Mouse (Mus musculus) hindbrain, embryonic 10.5 days (tissue): ENCODE results near the gene Hectd4. TPM values are rescaled to one million over a fixed set of nuclear protein-coding genes. Genes with fewer than 3 reads are reported as not detected.
"Not testable (repeated sequence)": the region's sequence is repeated elsewhere in the genome, so short reads cannot be mapped to it uniquely, and the experiment has no call there.

Experiments used
- DNase-seq: peaks from one replicate; pipeline ENCODE4 v3.0.0-alpha.2; 2017; ENCODE audit warnings: low spot score
- H3K27ac ChIP-seq: fragments of 300-500 bp; sonication (generic); 2 replicates; pipeline ENCODE4 v1.5.1; 2016; ENCODE audit warnings: mild to moderate bottlenecking, moderate library complexity
- H3K27me3 ChIP-seq: fragments of 300-500 bp; sonication (generic); 2 replicates; pipeline ENCODE4 v1.6.1; 2016; ENCODE audit warnings: mild to moderate bottlenecking; ENCODE audit not compliant: poor library complexity, insufficient read depth, severe bottlenecking
- H3K36me3 ChIP-seq: fragments of 300-500 bp; sonication (generic); 2 replicates; pipeline ENCODE4 v1.6.1; 2016; ENCODE audit warnings: mild to moderate bottlenecking, moderate library complexity
- H3K4me1 ChIP-seq: fragments of 300-500 bp; sonication (generic); replicated peaks from 2 replicates; pipeline ENCODE4 v1.6.1; 2016; ENCODE audit warnings: mild to moderate bottlenecking
- H3K4me3 ChIP-seq: fragments of 300-500 bp; sonication (generic); 2 replicates; pipeline ENCODE4 v1.5.1; 2016; ENCODE audit warnings: mild to moderate bottlenecking, moderate library complexity
- H3K9me3 ChIP-seq: fragments of 300-500 bp; sonication (generic); 2 replicates; pipeline ENCODE4 v1.6.1; 2016; ENCODE audit warnings: mild to moderate bottlenecking, moderate library complexity
- WGBS: fragments of 180-500 bp; shearing (Covaris S2); methylation state at CpG from one replicate; pipeline ENCODE4 v1.1.7; 2016; 5-methylcytosine and 5-hydroxymethylcytosine counted together
- polyA plus RNA-seq: library from polyadenylated mRNA; unstranded; fragments of >200 nt; fragmentation: Nextera tagmentation; extraction: Ambion mirVana; gene quantifications from 2 replicates; pipeline ENCODE4 v1.2.1, GENCODE M21; 2016

Hectd4 gene
- polyA plus RNA-seq, 1 experiment from 2014 or later: 6.6 TPM

GRCm38 (mm10) chr5:121361696-121362095 is 141.7 kb downstream of the Hectd4 start:
- H3K27ac ChIP-seq: no peak overlapping the region
- no peak for DNase-seq
- peaks cover 100% of the 10 kb centered on the region for H3K36me3 ChIP-seq
- no peaks in the 10 kb centered on the region for H3K9me3 ChIP-seq
- H3K27me3 ChIP-seq: no peaks in the 10 kb centered on the region
- no peaks in the 10 kb centered on the region for H3K4me1 ChIP-seq
- H3K4me3 ChIP-seq: no peak overlapping the region
- WGBS: 87% methylated on average over 5 of the region's 5 CpGs

GRCm38 (mm10) chr5:121363441-121363840 is 143.4 kb downstream of the Hectd4 start:
- Histone ChIP-seq H3K36me3 (peaks cover 100% of the 10 kb centered on the region), H3K27ac (no peak overlapping the region), H3K4me1 (no peaks in the 10 kb centered on the region), H3K9me3 (no peaks in the 10 kb centered on the region), H3K4me3 (no peak overlapping the region), H3K27me3 (no peaks in the 10 kb centered on the region)
- 91% methylated on average over 7 of the region's 7 CpGs for WGBS
- DNase-seq: no peak

GRCm38 (mm10) chr5:121366449-121367225 is 146.6 kb downstream of the Hectd4 start:
- H3K36me3 ChIP-seq: peaks cover 97% of the 10 kb centered on the region
- no peak overlapping the region for H3K4me3 ChIP-seq
- H3K4me1 ChIP-seq: no peaks in the 10 kb centered on the region
- no peaks in the 10 kb centered on the region for H3K27me3 ChIP-seq
- no peaks in the 10 kb centered on the region for H3K9me3 ChIP-seq
- H3K27ac ChIP-seq: no peak overlapping the region
- no peak for DNase-seq
- WGBS: 90% methylated on average over 16 of the region's 16 CpGs

- H3K4me3 ChIP-seq: no peak overlapping the region
- no peaks in the 10 kb centered on the region for H3K27me3 ChIP-seq
- H3K4me1 ChIP-seq: no peaks in the 10 kb centered on the region
- H3K36me3 ChIP-seq: peaks cover 97% of the 10 kb centered on the region
- WGBS: 89% methylated on average over 4 of the region's 4 CpGs
- no peak for DNase-seq
- H3K9me3 ChIP-seq: no peaks in the 10 kb centered on the region
- H3K27ac ChIP-seq: no peak overlapping the region
Measured at GRCm38 (mm10) chr5:121367255-121367654, 147.2 kb downstream of the Hectd4 start.

GRCm38 (mm10) chr5:121371712-121372111 is 151.7 kb downstream of the Hectd4 start:
- no peak for DNase-seq
- WGBS: 92% methylated on average over 6 of the region's 6 CpGs
- no peak overlapping the region for H3K27ac ChIP-seq
- peaks cover 94% of the 10 kb centered on the region for H3K36me3 ChIP-seq
- H3K27me3 ChIP-seq: no peaks in the 10 kb centered on the region
- H3K9me3 ChIP-seq: no peaks in the 10 kb centered on the region
- no peaks in the 10 kb centered on the region for H3K4me1 ChIP-seq
- H3K4me3 ChIP-seq: no peak overlapping the region

- no peak overlapping the region for H3K27ac ChIP-seq
- H3K27me3 ChIP-seq: no peaks in the 10 kb centered on the region
- H3K9me3 ChIP-seq: no peaks in the 10 kb centered on the region
- no peak for DNase-seq
- peaks cover 93% of the 10 kb centered on the region for H3K36me3 ChIP-seq
- H3K4me1 ChIP-seq: no peaks in the 10 kb centered on the region
- 88% methylated on average over 3 of the region's 3 CpGs for WGBS
- no peak overlapping the region for H3K4me3 ChIP-seq
Measured at GRCm38 (mm10) chr5:121374790-121375189, 154.8 kb downstream of the Hectd4 start.

- not testable (repeated sequence) for H3K4me3 ChIP-seq, H3K9me3 ChIP-seq, H3K4me1 ChIP-seq, DNase-seq, H3K27me3 ChIP-seq, H3K27ac ChIP-seq
- H3K36me3 ChIP-seq: peaks cover 95% of the 10 kb centered on the region
- WGBS: 78% methylated on average over 5 of the region's 5 CpGs
Measured at GRCm38 (mm10) chr5:121376972-121377371, 157.0 kb downstream of the Hectd4 start.

- Histone ChIP-seq H3K36me3 (peaks cover 90% of the 10 kb centered on the region), H3K9me3 (peaks cover 7% of the 10 kb centered on the region), H3K27ac (no peak overlapping the region), H3K27me3 (no peaks in the 10 kb centered on the region), H3K4me1 (0 out of 2 replicates have a peak, but pooled peaks cover 3% of the 10 kb centered on the region), H3K4me3 (no peak overlapping the region)
- WGBS: 92% methylated on average over 13 of the region's 13 CpGs
- no peak for DNase-seq
Measured at GRCm38 (mm10) chr5:121378678-121379256, 158.7 kb downstream of the Hectd4 start.

- H3K27me3 ChIP-seq: no peaks in the 10 kb centered on the region
- peaks cover 72% of the 10 kb centered on the region for H3K36me3 ChIP-seq
- no peak overlapping the region for H3K4me3 ChIP-seq
- no peak overlapping the region for H3K27ac ChIP-seq
- no peak for DNase-seq
- WGBS: 95% methylated on average over 2 of the region's 2 CpGs
- peaks cover 19% of the 10 kb centered on the region for H3K4me1 ChIP-seq
- H3K9me3 ChIP-seq: peaks cover 7% of the 10 kb centered on the region
Measured at GRCm38 (mm10) chr5:121380692-121381091, 160.7 kb downstream of the Hectd4 start.

GRCm38 (mm10) chr5:121383857-121384756 is 164.1 kb downstream of the Hectd4 start:
- no peak for DNase-seq
- no peak overlapping the region for H3K27ac ChIP-seq
- H3K4me1 ChIP-seq: peaks cover 32% of the 10 kb centered on the region

GRCm38 (mm10) chr5:121384757-121385460 is 164.9 kb downstream of the Hectd4 start:
- H3K4me1 ChIP-seq: peaks cover 36% of the 10 kb centered on the region
- H3K27ac ChIP-seq: peak overlapping the region; percentile 92
- peak overlapping the region; percentile 69 for H3K4me3 ChIP-seq
- H3K36me3 ChIP-seq: peaks cover 33% of the 10 kb centered on the region
- H3K27me3 ChIP-seq: peaks cover 15% of the 10 kb centered on the region
- 3% methylated on average over 47 of the region's 47 CpGs for WGBS
- DNase-seq: no peak
- peaks cover 7% of the 10 kb centered on the region for H3K9me3 ChIP-seq

More at GRCm38 (mm10) chr5:121383857-121384756, 164.1 kb downstream of the Hectd4 start:
- peaks cover 15% of the 10 kb centered on the region for H3K27me3 ChIP-seq
- 74% methylated on average over 10 of the region's 10 CpGs for WGBS
- peak overlapping the region; percentile 69 for H3K4me3 ChIP-seq
- peaks cover 41% of the 10 kb centered on the region for H3K36me3 ChIP-seq
- peaks cover 7% of the 10 kb centered on the region for H3K9me3 ChIP-seq

- WGBS: under 1% methylated on average over 43 of the region's 45 CpGs
- Histone ChIP-seq H3K27me3 (peaks cover 15% of the 10 kb centered on the region), H3K4me1 (peaks cover 36% of the 10 kb centered on the region), H3K27ac (peak within 1 kb of the TSS; percentile 92), H3K9me3 (peaks cover 6% of the 10 kb centered on the region), H3K4me3 (peak within 1 kb of the TSS; percentile 69), H3K36me3 (peaks cover 26% of the 10 kb centered on the region)
- DNase-seq: peak; percentile 94
Measured at GRCm38 (mm10) chr5:121385461-121386119, 165.6 kb downstream of the Hectd4 start, which contains the start of gene Trafd1. Gene Trafd1 (minus strand): TSS chr5:121385632.
